Mouse (Mus musculus) liver, adult 2 months (tissue): Measurements from ENCODE around the gene Ttc21b. TPM values are rescaled to one million over a fixed set of nuclear protein-coding genes. Genes with fewer than 3 reads are reported as not detected.

Experiments
- DNase-seq: peaks from one replicate; pipeline ENCODE4 v3.0.0-alpha.2; 2011; ENCODE audit warnings: low read depth, low spot score; ENCODE audit errors: extremely low read depth
- H3K27ac ChIP-seq: fragments of 200-500 bp; replicated peaks from 2 replicates; pipeline ENCODE4 v1.5.1; 2012; ENCODE audit warnings: low read depth, mild to moderate bottlenecking, control low read depth, inconsistent platforms, low read length; ENCODE audit not compliant: insufficient read depth
- H3K27me3 ChIP-seq: fragments of 200-500 bp; 2 replicates; pipeline ENCODE4 v1.6.1; 2012; ENCODE audit warnings: mild to moderate bottlenecking, moderate library complexity, low read length, inconsistent platforms; ENCODE audit not compliant: control insufficient read depth, insufficient read depth
- H3K36me3 ChIP-seq: fragments of 200-500 bp; 2 replicates; pipeline ENCODE4 v1.6.1; 2012; ENCODE audit warnings: low read length, inconsistent platforms; ENCODE audit not compliant: control insufficient read depth, insufficient read depth
- H3K4me1 ChIP-seq: fragments of 200-500 bp; 2 replicates; pipeline ENCODE4 v1.6.1; 2011; ENCODE audit warnings: low read length; ENCODE audit not compliant: control insufficient read depth, insufficient read depth
- H3K4me3 ChIP-seq: fragments of 200-500 bp; 2 replicates; pipeline ENCODE4 v1.5.1; 2011; ENCODE audit warnings: low read depth, mild to moderate bottlenecking, control low read depth, low read length, moderate library complexity; ENCODE audit not compliant: insufficient read depth
- H3K79me2 ChIP-seq: fragments of 200-500 bp; 2 replicates; pipeline ENCODE4 v1.6.1; 2012; ENCODE audit warnings: inconsistent platforms, mild to moderate bottlenecking, low read length, moderate library complexity; ENCODE audit not compliant: control insufficient read depth, insufficient read depth
- H3K9ac ChIP-seq: fragments of 200-500 bp; 2 replicates; pipeline ENCODE4 v1.6.1; 2012; ENCODE audit warnings: low read depth, mild to moderate bottlenecking, control low read depth, inconsistent platforms, low read length
- CTCF ChIP-seq: fragments of 200-500 bp; IDR thresholded peaks from 2 replicates; pipeline ENCODE4 v1.5.1; 2011; ENCODE audit warnings: low read depth, low read length, control low read depth
- POLR2A ChIP-seq: fragments of 200-500 bp; IDR thresholded peaks from 2 replicates; pipeline ENCODE4 v1.6.1; 2011; ENCODE audit warnings: low read length, control low read depth; ENCODE audit not compliant: insufficient read depth; ENCODE audit errors: extremely low read depth
- WGBS: fragments of 180-500 bp; shearing (Covaris S2); methylation state at CpG from one replicate; pipeline ENCODE4 v1.1.7; 2018; 5-methylcytosine and 5-hydroxymethylcytosine counted together
- polyA plus RNA-seq: library from polyadenylated mRNA; depleted of rRNA; stranded (reverse); fragments of >200 nt; gene quantifications from 2 replicates; pipeline ENCODE4 v1.2.3, GENCODE M21; 2012
- total RNA-seq: library from RNA; depleted of rRNA; stranded (reverse); fragments of >200 nt; gene quantifications from 2 replicates; pipeline ENCODE4 v1.2.3, GENCODE M21; 2014

Ttc21b gene
- total and polyA plus RNA-seq, 2 experiments, result 1.0 to 3.7 TPM

DNA sequence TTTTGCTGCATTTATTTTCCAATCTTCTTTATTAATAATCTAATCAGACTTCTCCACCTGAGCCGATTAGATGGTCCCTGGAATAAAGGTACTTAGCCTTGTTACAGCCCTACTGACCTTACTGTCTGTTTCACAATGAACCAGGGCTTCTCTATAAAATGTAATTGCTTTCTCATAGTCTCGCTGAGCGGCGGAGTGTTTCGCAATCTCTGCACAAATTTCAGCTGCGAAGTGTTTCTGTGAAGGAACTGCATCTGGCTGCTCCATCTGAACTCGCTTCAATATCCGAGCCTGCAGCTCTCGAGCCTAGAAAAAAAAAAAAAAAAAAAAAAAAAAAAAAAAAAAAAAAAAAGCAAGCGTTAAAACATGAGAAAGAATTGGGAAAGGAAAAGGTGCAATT, 46.5 kb downstream of the Ttc21b start:
- H3K27me3 ChIP-seq, result no peaks in the 10 kb centered on the region
- H3K4me1 ChIP-seq, result peaks cover 2% of the 10 kb centered on the region; the same call in 1 of the 2 replicates
- TF ChIP-seq CTCF (no peak), POLR2A (no peak)
- H3K4me3 ChIP-seq, result no peak overlapping the region
- H3K79me2 ChIP-seq, result no peaks in the 10 kb centered on the region
- no peak overlapping the region for H3K9ac ChIP-seq
- no peak for DNase-seq
- no peaks in the 10 kb centered on the region; the same call in 1 of the 2 replicates for H3K36me3 ChIP-seq
- H3K27ac ChIP-seq, result no peak overlapping the region
- 56% methylated on average over 10 of the region's 10 CpGs for WGBS

DNA sequence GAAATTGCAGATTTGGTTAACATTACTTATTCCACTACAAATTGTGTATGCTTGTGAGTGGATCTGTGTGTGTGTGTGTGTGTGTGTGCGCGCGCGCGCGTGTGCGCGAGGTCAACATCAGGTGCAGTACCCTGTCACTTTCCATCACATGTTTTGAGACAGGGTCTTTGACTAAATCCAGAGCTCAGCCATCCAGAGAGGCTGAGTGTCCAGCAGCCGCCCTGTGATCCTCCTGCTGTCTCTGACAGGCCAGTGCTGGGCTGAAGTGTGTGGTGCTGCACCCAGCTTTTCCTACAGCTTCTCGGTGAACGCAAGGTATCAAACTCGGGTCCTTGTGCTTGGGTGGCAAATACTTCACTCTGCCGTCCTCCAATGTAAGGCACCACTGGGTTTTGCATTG, 47.1 kb downstream of the Ttc21b start:
- 98% methylated on average over 13 of the region's 13 CpGs for WGBS
- no peak for DNase-seq
- TF ChIP-seq CTCF (no peak), POLR2A (no peak)

DNA sequence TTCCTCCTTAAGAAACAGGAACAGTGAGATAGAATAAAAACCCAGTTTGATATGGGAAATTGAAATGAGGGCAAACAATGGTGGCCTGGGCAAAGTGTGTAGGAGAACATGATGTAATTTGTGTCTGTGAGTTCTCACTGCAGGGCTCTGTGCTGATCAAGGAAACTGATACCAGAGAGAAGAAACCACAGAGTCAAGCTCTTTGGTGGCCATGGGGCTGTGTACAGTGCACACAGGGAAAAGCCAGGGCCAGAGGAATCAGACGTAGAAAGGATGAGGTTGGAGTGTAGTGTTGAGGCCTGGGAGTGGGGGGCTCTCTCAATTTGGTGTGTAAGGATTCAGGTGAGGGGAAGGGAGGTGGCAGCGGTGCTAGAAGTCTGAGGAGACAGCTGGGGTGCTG, 49.6 kb downstream of the Ttc21b start:
- Histone ChIP-seq H3K9ac (no peak overlapping the region), H3K36me3 (no peaks in the 10 kb centered on the region; the same call in 1 of the 2 replicates), H3K4me1 (peaks cover 5% of the 10 kb centered on the region; the same call in 1 of the 2 replicates), H3K27ac (no peak overlapping the region), H3K4me3 (no peak overlapping the region), H3K27me3 (no peaks in the 10 kb centered on the region), H3K79me2 (no peaks in the 10 kb centered on the region)
- no peak for DNase-seq
- TF ChIP-seq POLR2A (no peak), CTCF (no peak)
- 97% methylated on average over 2 of the region's 2 CpGs for WGBS

More for the DNA sequence above, 47.1 kb downstream of the Ttc21b start:
- H3K9ac ChIP-seq, result no peak overlapping the region
- H3K4me1 ChIP-seq, result peaks cover 5% of the 10 kb centered on the region; the same call in 1 of the 2 replicates
- no peaks in the 10 kb centered on the region; the same call in 1 of the 2 replicates for H3K36me3 ChIP-seq
- H3K79me2 ChIP-seq, result no peaks in the 10 kb centered on the region
- H3K4me3 ChIP-seq, result no peak overlapping the region
- no peaks in the 10 kb centered on the region for H3K27me3 ChIP-seq
- H3K27ac ChIP-seq, result no peak overlapping the region

DNA sequence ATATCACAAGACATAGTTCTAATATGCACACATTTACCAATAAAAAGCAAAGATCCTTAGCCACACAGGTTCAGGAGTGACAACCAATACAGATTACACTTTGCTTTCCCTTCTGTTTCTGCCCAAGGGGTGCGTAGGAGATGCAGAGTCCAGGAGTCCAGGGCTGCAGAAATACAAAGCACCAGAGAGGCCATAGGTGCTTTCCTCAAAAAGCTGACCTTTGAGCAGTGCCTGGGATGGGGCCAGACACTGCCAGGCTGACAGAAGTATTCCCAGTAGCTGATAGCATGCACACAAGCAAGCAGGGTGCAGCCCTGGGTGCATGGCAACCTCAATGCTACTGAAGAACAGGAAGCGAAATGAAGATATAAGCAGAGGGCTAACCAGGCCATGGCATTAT, 52.2 kb downstream of the Ttc21b start:
- Histone ChIP-seq H3K36me3 (no peaks in the 10 kb centered on the region; the same call in 1 of the 2 replicates), H3K4me3 (no peak overlapping the region), H3K79me2 (no peaks in the 10 kb centered on the region), H3K27ac (no peak overlapping the region), H3K9ac (no peak overlapping the region), H3K4me1 (peaks cover 5% of the 10 kb centered on the region; the same call in 1 of the 2 replicates), H3K27me3 (no peaks in the 10 kb centered on the region)
- 55% methylated on average over 2 of the region's 2 CpGs for WGBS
- DNase-seq, result peak; percentile 60
- TF ChIP-seq CTCF (no peak), POLR2A (no peak)

DNA sequence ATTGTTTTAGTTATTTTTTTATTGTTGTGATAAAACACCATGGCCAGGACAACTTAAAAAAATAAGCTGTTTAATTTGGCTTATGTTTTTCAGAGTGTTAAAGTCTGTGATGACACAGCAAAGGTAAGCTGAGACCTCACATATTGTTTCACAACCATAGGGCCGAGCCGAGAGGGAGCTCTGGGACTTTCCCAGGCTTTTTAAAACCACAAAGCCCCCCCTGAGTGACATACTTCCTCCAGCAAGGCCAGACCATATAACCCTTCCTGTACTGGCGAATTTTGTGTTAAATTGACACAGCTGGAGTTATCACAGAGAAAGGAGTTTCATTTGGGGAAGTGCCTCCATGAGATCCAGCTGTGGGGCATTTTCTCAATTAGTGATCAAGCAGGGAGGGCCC, 56.2 kb downstream of the Ttc21b start:
- Histone ChIP-seq H3K36me3 (no peaks in the 10 kb centered on the region; the same call in 1 of the 2 replicates), H3K27me3 (no peaks in the 10 kb centered on the region), H3K9ac (no peak overlapping the region), H3K4me1 (peaks cover 3% of the 10 kb centered on the region; the same call in 1 of the 2 replicates), H3K79me2 (no peaks in the 10 kb centered on the region), H3K27ac (no peak overlapping the region), H3K4me3 (no peak overlapping the region)
- no peak for TF ChIP-seq POLR2A
- TF ChIP-seq CTCF, result no peak
- 65% methylated on average over 3 of the region's 3 CpGs for WGBS
- no peak for DNase-seq

DNA sequence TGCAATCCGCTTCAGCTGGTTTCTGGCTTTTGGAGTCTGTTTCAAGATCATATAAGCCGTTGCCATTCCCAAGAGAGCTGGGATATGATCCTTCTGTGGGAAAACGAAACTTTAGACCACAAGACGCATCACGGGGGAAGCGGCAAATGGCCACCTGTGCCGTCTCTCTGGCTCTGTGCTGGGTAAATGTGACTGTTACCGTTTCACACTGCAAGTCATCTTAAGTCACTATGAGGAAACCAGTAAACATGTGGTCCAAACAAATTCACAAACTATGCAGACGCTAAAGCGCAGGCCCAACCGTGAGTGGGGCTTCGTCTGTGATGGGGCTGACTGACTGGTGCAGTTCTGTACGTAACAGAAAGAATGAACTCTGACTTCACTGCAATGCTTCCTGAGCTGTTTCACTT, 64.7 kb downstream of the Ttc21b start:
- Histone ChIP-seq H3K27ac (no peak overlapping the region), H3K36me3 (peaks cover 2% of the 10 kb centered on the region; the same call in 1 of the 2 replicates), H3K9ac (no peak overlapping the region), H3K4me3 (no peak overlapping the region), H3K27me3 (no peaks in the 10 kb centered on the region), H3K79me2 (no peaks in the 10 kb centered on the region), H3K4me1 (no peaks in the 10 kb centered on the region)
- TF ChIP-seq CTCF (no peak), POLR2A (no peak)
- no peak for DNase-seq
- 93% methylated on average over 13 of the region's 13 CpGs for WGBS
